Mouse (Mus musculus) embryonic fibroblast, embryonic 13.5 days (primary cell): ENCODE results near the gene Gm19426.

ENCODE experiments used
- CTCF ChIP-seq: IDR thresholded peaks from 2 replicates; pipeline ENCODE4 v1.5.1; 2011; ENCODE audit warnings: mild to moderate bottlenecking, control low read depth, low read length, moderate library complexity, borderline replicate concordance; ENCODE audit not compliant: insufficient read depth
- POLR2A ChIP-seq: IDR thresholded peaks from 2 replicates; pipeline ENCODE4 v1.6.1; 2011; ENCODE audit warnings: low read depth, mild to moderate bottlenecking, control low read depth, low read length, moderate library complexity

- TF ChIP-seq POLR2A, result no peak
- no peak for TF ChIP-seq CTCF
Measured at GRCm38 (mm10) chr2:84788316-84788715, 44.9 kb upstream of the Gm19426 start.
